Mouse (Mus musculus): ENCODE measurements around the gene Cfap100. TPM values are rescaled to one million over a fixed set of nuclear protein-coding genes. Genes with fewer than 3 reads are reported as not detected.

The Cfap100 gene
- polyA plus RNA-seq, 1 experiment from 2014 or later = 0.08 TPM

GRCm38 (mm10) chr6:90381465-90381864, 47.1 kb downstream of the Cfap100 start:
- 93% methylated on average over 2 of the region's 2 CpGs for WGBS
- Histone ChIP-seq H3K9me3 (replicated peaks) (no peaks in the 10 kb centered on the region), H3K4me1 (replicated peaks) (no peaks in the 10 kb centered on the region), H3K27me3 (replicated peaks) (no peaks in the 10 kb centered on the region), H3K9ac (no peak overlapping the region), H3K27ac (ENCODE audit: poor library complexity, severe bottlenecking) (no peak overlapping the region), H3K36me3 (peaks cover 89% of the 10 kb centered on the region), H3K4me3 (no peak overlapping the region), H3K4me2 (no peak overlapping the region)
- ATAC-seq (ENCODE audit: insufficient number of reproducible peaks, low FRiP score) = no peak

DNA sequence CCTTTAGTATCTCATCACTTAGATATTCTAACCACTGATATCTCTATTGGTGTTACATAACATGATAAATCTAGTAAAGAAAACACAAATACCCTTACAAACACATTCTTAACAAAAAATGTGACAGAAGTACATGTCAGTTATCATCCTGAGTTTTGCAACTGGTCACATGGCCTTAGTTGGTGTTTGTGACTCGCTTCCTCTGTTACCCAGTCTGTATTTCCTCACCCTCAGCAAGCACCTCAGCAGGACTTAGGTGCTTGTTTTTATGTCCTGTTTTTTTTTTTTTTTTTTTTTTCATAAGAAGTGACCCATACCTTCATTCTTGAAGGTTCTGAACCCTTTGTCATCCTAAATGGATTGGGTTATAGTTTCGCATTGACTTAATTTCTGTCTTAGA, 50.9 kb downstream of the Cfap100 start:
- H3K27me3 ChIP-seq (replicated peaks) = no peaks in the 10 kb centered on the region
- no peak overlapping the region for H3K4me2 ChIP-seq
- no peak overlapping the region for H3K4me3 ChIP-seq
- peaks cover 89% of the 10 kb centered on the region for H3K36me3 ChIP-seq
- ATAC-seq (ENCODE audit: insufficient number of reproducible peaks, low FRiP score) = no peak
- H3K4me1 ChIP-seq (replicated peaks) = peaks cover 5% of the 10 kb centered on the region; the same call in 1 of the 2 replicates
- H3K27ac ChIP-seq (ENCODE audit: poor library complexity, severe bottlenecking) = no peak overlapping the region
- H3K9ac ChIP-seq = no peak overlapping the region
- no peaks in the 10 kb centered on the region for H3K9me3 ChIP-seq (replicated peaks)
- WGBS = 95% methylated on average over 2 of the region's 2 CpGs

- Histone ChIP-seq H3K4me2 (no peak overlapping the region), H3K27me3 (replicated peaks) (no peaks in the 10 kb centered on the region), H3K4me1 (replicated peaks) (peaks cover 26% of the 10 kb centered on the region), H3K4me3 (no peak overlapping the region), H3K27ac (ENCODE audit: poor library complexity, severe bottlenecking) (no peak overlapping the region), H3K9me3 (replicated peaks) (no peaks in the 10 kb centered on the region), H3K9ac (no peak overlapping the region), H3K36me3 (peaks cover 64% of the 10 kb centered on the region)
- 48% methylated on average over 4 of the region's 4 CpGs for WGBS
- ATAC-seq (ENCODE audit: insufficient number of reproducible peaks, low FRiP score) = no peak; the same call in 1 of the 2 replicates
Measured at GRCm38 (mm10) chr6:90374647-90375046, 54.0 kb downstream of the Cfap100 start.

DNA sequence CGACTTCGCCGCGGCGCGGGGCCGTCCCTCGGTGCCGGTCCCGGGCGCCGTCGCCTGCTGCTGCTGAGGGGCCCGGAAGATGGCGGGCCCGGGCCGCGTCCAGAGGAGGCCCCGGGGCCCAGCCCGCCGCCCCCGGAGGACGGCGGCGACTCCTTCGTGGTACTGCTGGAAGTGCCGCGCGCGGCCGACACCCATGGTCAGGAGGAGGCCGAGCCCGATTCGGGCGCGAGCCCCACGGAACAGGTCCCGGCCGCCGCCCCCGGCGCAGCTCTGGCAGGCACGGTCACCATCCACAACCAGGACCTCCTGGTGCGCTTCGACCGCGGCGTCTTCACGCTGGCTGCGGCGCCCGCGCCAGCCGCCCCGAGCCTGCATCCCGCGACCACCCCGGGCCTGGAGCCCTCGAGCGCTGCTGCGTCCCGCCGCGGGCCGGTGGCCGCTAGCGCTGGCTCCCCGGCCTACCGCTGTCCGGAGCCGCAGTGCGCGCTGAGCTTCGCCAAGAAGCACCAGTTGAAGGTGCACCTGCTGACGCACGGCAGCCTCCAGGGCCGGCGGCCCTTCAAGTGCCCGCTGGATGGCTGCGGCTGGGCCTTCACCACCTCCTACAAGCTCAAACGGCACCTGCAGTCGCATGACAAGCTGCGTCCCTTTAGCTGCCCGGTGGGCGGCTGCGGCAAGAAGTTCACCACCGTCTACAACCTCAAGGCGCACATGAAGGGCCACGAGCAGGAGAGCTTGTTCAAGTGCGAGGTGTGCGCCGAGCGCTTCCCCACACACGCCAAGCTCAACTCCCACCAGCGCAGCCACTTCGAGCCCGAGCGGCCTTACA, 58.7 kb downstream of the Cfap100 start:
- under 1% methylated on average over 81 of the region's 98 CpGs for WGBS
- peak; percentile 77 for ATAC-seq (ENCODE audit: insufficient number of reproducible peaks, low FRiP score)
- H3K4me1 ChIP-seq (replicated peaks) = peaks cover 26% of the 10 kb centered on the region

DNA sequence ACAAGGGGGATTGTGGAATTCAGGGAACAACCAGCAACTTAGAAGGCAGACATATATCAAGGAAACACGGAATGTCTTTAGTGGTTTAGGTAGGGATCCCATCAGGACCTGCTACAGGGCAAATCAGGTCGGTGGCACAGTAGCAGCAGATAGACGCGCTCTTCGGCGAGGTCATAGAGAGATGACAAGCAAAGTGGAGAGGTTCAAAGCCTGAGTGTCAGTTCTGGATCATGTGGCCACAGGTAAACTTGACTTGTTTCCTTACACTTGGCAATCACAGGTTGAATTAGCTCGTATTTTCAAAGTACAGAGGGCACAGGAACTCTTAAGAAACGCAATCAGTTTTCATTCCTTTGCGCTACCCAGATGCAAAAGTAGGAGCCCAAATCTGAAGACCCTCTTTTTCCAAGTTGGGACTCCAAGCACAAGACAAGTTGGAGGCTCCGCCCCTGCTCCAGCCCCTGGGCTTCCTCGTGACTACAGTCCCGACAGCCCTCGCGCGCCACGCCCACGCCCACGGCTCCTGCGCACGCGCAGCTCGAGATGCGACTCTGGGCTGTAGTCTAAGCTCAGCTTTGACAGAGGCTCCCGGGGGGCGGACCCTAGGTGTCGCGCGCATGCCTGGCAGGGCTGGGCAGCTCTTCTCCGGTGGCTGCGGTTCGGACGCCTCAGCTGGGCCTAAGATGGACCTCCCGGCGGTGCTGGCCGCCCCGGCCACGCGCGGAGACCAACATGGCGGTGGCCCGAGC, 59.4 kb downstream of the Cfap100 start, which contains the start of gene Zxdc:
Gene Zxdc, plus strand, starts transcription at position 517 of the 749 bp plus-strand sequence.
- 4% methylated on average over 41 of the region's 41 CpGs for WGBS
- peak within 1 kb of the TSS; percentile 91 for H3K9ac ChIP-seq
- H3K4me3 ChIP-seq = peak within 1 kb of the TSS; percentile 96
- peaks cover 21% of the 10 kb centered on the region for H3K4me1 ChIP-seq (replicated peaks)
- H3K36me3 ChIP-seq = peaks cover 17% of the 10 kb centered on the region
- H3K9me3 ChIP-seq (replicated peaks) = no peaks in the 10 kb centered on the region
- H3K27ac ChIP-seq (ENCODE audit: poor library complexity, severe bottlenecking) = peak within 1 kb of the TSS; percentile 75
- ATAC-seq (ENCODE audit: insufficient number of reproducible peaks, low FRiP score) = peak; percentile 96
- peak within 1 kb of the TSS; percentile 100 for H3K4me2 ChIP-seq
- 0 out of 2 replicates have a peak, but pooled peaks cover 4% of the 10 kb centered on the region for H3K27me3 ChIP-seq (replicated peaks)

More for the DNA sequence above, 58.7 kb downstream of the Cfap100 start:
- Histone ChIP-seq H3K27ac (ENCODE audit: poor library complexity, severe bottlenecking) (peak overlapping the region; percentile 75), H3K27me3 (replicated peaks) (0 out of 2 replicates have a peak, but pooled peaks cover 4% of the 10 kb centered on the region), H3K36me3 (peaks cover 25% of the 10 kb centered on the region), H3K4me2 (peak overlapping the region; percentile 100), H3K9ac (peak overlapping the region; percentile 91), H3K4me3 (peak overlapping the region; percentile 96), H3K9me3 (replicated peaks) (no peaks in the 10 kb centered on the region)

DNA sequence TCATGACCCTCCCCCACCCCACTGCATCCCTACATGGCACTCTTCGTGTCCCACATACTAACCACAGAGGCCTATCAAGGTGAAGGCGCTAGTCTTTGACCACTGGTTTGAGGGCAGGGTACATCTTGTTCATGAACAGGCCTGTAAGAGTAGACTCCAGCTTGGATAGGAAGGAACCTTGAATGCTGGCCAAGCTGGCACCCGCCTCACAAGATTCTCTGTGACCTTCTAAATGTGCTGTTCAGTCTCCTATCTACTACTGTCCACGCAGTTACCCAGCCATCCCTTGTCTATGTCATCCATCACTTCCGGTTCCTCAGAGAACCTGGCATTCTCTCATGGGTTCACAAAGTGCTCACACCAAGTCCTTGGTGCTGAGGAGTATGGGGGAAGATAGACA, 65.3 kb downstream of the Cfap100 start:
- WGBS = 68% methylated on average over 5 of the region's 5 CpGs
- H3K4me2 ChIP-seq = no peak overlapping the region
- H3K9me3 ChIP-seq (replicated peaks) = no peaks in the 10 kb centered on the region
- no peak for ATAC-seq (ENCODE audit: insufficient number of reproducible peaks, low FRiP score)
- peaks cover 23% of the 10 kb centered on the region for H3K4me1 ChIP-seq (replicated peaks)
- H3K4me3 ChIP-seq = no peak overlapping the region
- no peaks in the 10 kb centered on the region for H3K36me3 ChIP-seq
- no peak overlapping the region for H3K9ac ChIP-seq
- peaks cover 4% of the 10 kb centered on the region; the same call in 1 of the 2 replicates for H3K27me3 ChIP-seq (replicated peaks)
- no peak overlapping the region for H3K27ac ChIP-seq (ENCODE audit: poor library complexity, severe bottlenecking)

- H3K36me3 ChIP-seq = no peaks in the 10 kb centered on the region
- no peak for ATAC-seq (ENCODE audit: insufficient number of reproducible peaks, low FRiP score)
- H3K4me3 ChIP-seq = no peak overlapping the region
- H3K27ac ChIP-seq (ENCODE audit: poor library complexity, severe bottlenecking) = peak overlapping the region; percentile 32; the same call in 1 of the 2 replicates
- H3K27me3 ChIP-seq (replicated peaks) = no peaks in the 10 kb centered on the region; the same call in 1 of the 2 replicates
- H3K9me3 ChIP-seq (replicated peaks) = no peaks in the 10 kb centered on the region
- 76% methylated on average over 6 of the region's 6 CpGs for WGBS
- H3K9ac ChIP-seq = no peak overlapping the region
- peaks cover 23% of the 10 kb centered on the region for H3K4me1 ChIP-seq (replicated peaks)
- H3K4me2 ChIP-seq = no peak overlapping the region
Measured at GRCm38 (mm10) chr6:90360922-90361614, 67.5 kb downstream of the Cfap100 start.

- no peaks in the 10 kb centered on the region; the same call in 1 of the 2 replicates for H3K27me3 ChIP-seq (replicated peaks)
- H3K4me3 ChIP-seq = no peak overlapping the region
- no peaks in the 10 kb centered on the region for H3K36me3 ChIP-seq
- H3K9ac ChIP-seq = no peak overlapping the region
- ATAC-seq (ENCODE audit: insufficient number of reproducible peaks, low FRiP score) = peak; percentile 52
- no peaks in the 10 kb centered on the region for H3K9me3 ChIP-seq (replicated peaks)
- no peak overlapping the region for H3K4me2 ChIP-seq
- WGBS = 40% methylated on average over 7 of the region's 7 CpGs
- H3K4me1 ChIP-seq (replicated peaks) = peaks cover 23% of the 10 kb centered on the region
- H3K27ac ChIP-seq (ENCODE audit: poor library complexity, severe bottlenecking) = peak overlapping the region; percentile 32; the same call in 1 of the 2 replicates
Measured at GRCm38 (mm10) chr6:90360024-90360781, 68.4 kb downstream of the Cfap100 start.

DNA sequence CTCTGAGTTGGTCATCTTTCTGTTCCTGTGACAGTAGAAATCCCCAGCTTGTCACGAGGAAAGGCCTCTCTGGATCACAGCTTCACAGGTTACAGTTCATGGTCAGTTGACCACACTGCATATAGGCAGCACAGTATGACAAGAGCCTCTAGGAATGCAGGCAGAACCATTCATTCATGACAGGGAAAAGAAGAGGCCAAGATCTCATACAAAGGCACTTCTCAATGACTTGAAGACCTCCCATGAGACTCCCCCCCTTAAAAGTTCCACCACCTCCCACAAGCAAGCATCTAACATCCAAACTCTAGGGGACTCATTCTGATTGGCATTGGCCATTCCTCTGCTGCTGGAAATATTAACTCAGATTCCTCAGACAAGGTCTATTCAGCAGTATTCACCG, 69.2 kb downstream of the Cfap100 start:
- Histone ChIP-seq H3K27ac (ENCODE audit: poor library complexity, severe bottlenecking) (no peak overlapping the region), H3K9ac (no peak overlapping the region), H3K9me3 (replicated peaks) (no peaks in the 10 kb centered on the region), H3K27me3 (replicated peaks) (no peaks in the 10 kb centered on the region; the same call in 1 of the 2 replicates), H3K4me2 (no peak overlapping the region), H3K36me3 (no peaks in the 10 kb centered on the region), H3K4me1 (replicated peaks) (peaks cover 23% of the 10 kb centered on the region), H3K4me3 (no peak overlapping the region)
- no peak for ATAC-seq (ENCODE audit: insufficient number of reproducible peaks, low FRiP score)
- 63% methylated on average over 2 of the region's 2 CpGs for WGBS

DNA sequence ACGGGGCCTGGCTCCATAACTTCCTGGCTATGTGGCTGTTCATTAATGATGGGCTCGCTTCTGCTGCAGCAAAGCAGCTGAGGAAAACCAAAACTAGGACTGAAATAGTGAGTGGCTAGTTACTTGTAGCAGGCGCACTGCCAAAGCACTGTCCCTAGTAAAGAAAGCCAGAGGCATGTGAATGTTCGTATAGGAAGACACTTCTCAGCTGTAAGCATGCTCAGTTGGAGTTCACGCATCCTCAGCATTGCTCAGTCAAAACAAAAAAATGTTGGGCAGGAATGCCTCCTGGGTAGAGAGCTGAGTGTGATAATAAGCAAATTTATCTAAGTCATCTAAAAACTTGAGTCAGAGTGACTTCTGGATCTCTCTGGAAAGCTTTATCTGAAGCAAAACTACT, 70.5 kb downstream of the Cfap100 start:
- Histone ChIP-seq H3K4me1 (replicated peaks) (peaks cover 23% of the 10 kb centered on the region), H3K4me2 (no peak overlapping the region), H3K9ac (no peak overlapping the region), H3K27me3 (replicated peaks) (no peaks in the 10 kb centered on the region; the same call in 1 of the 2 replicates), H3K36me3 (no peaks in the 10 kb centered on the region), H3K9me3 (replicated peaks) (no peaks in the 10 kb centered on the region), H3K27ac (ENCODE audit: poor library complexity, severe bottlenecking) (no peak overlapping the region), H3K4me3 (no peak overlapping the region)
- 47% methylated on average over 5 of the region's 5 CpGs for WGBS
- ATAC-seq (ENCODE audit: insufficient number of reproducible peaks, low FRiP score) = no peak

Data from heart, embryonic 12.5 days (tissue).